Mouse (Mus musculus) lung, embryonic 15.5 days (tissue): ENCODE measurements at regions not wholly inside any gene's neighbourhood (a gene's known extent, or its start where the extent isn't known, plus 50 kb on each side); places are given as distances from the start of the nearest gene placed in this dataset.

Experiments used
- ATAC-seq: fragments of 200-750 bp; cut with Nextera tagmentation; 2 replicates; pipeline ENCODE4 v1.8.0; 2017; ENCODE audit warnings: moderate number of reproducible peaks, borderline replicate concordance; ENCODE audit not compliant: low FRiP score, low TSS enrichment; ENCODE audit errors: extremely low read depth
- H3K27ac ChIP-seq: fragments of 300-500 bp; sonication (generic); 2 replicates; pipeline ENCODE4 v1.5.1; 2015; ENCODE audit warnings: moderate library complexity, mild to moderate bottlenecking, inconsistent platforms
- H3K27me3 ChIP-seq: fragments of 300-500 bp; sonication (generic); 2 replicates; pipeline ENCODE4 v1.6.1; 2015; ENCODE audit warnings: inconsistent platforms
- H3K36me3 ChIP-seq: fragments of 300-500 bp; sonication (generic); 2 replicates; pipeline ENCODE4 v1.6.1; 2015; ENCODE audit warnings: inconsistent platforms
- H3K4me1 ChIP-seq: fragments of 300-500 bp; sonication (generic); 2 replicates; pipeline ENCODE4 v1.6.1; 2015; ENCODE audit warnings: inconsistent platforms
- H3K4me2 ChIP-seq: fragments of 300-500 bp; sonication (generic); 2 replicates; pipeline ENCODE4 v1.6.1; 2015; ENCODE audit warnings: inconsistent platforms, mild to moderate bottlenecking, moderate library complexity
- H3K4me3 ChIP-seq: fragments of 300-500 bp; sonication (generic); 2 replicates; pipeline ENCODE4 v1.5.1; 2015; ENCODE audit warnings: mild to moderate bottlenecking, inconsistent platforms
- H3K9ac ChIP-seq: fragments of 300-500 bp; sonication (generic); 2 replicates; pipeline ENCODE4 v1.6.1; 2015; ENCODE audit warnings: inconsistent platforms
- H3K9me3 ChIP-seq: fragments of 300-500 bp; sonication (generic); 2 replicates; pipeline ENCODE4 v1.6.1; 2016; ENCODE audit warnings: inconsistent platforms
- WGBS: fragments of 180-500 bp; shearing (Covaris S2); methylation state at CpG from one replicate; pipeline ENCODE4 v1.1.7; 2015; 5-methylcytosine and 5-hydroxymethylcytosine counted together

- no peak overlapping the region for H3K9ac ChIP-seq
- no peak overlapping the region for H3K4me2 ChIP-seq
- no peak overlapping the region for H3K27ac ChIP-seq
- peaks cover 9% of the 10 kb centered on the region; the same call in 1 of the 2 replicates for H3K4me1 ChIP-seq
- H3K27me3 ChIP-seq, result peaks cover 6% of the 10 kb centered on the region; the same call in 1 of the 2 replicates
- no peaks in the 10 kb centered on the region for H3K36me3 ChIP-seq
- ATAC-seq, result no peak
- H3K9me3 ChIP-seq, result no peaks in the 10 kb centered on the region
- WGBS, result 32% methylated on average over 4 of the region's 4 CpGs
- no peak overlapping the region for H3K4me3 ChIP-seq
Observed at GRCm38 (mm10) chr10:120638316-120638715, 162.0 kb upstream of the Hmga2 start.

- no peak overlapping the region for H3K9ac ChIP-seq
- ATAC-seq, result no peak
- no peak overlapping the region for H3K27ac ChIP-seq
- WGBS, result 48% methylated on average over 21 of the region's 21 CpGs
- H3K4me3 ChIP-seq, result no peak overlapping the region
- no peaks in the 10 kb centered on the region for H3K36me3 ChIP-seq
- no peak overlapping the region for H3K4me2 ChIP-seq
- no peaks in the 10 kb centered on the region for H3K27me3 ChIP-seq
- no peaks in the 10 kb centered on the region for H3K9me3 ChIP-seq
- H3K4me1 ChIP-seq, result peaks cover 9% of the 10 kb centered on the region; the same call in 1 of the 2 replicates
Observed at GRCm38 (mm10) chr10:120635818-120636543, 159.7 kb upstream of the Hmga2 start.

- WGBS, result 63% methylated on average over 5 of the region's 5 CpGs
- H3K27ac ChIP-seq, result no peak overlapping the region
- peaks cover 9% of the 10 kb centered on the region; the same call in 1 of the 2 replicates for H3K4me1 ChIP-seq
- H3K4me3 ChIP-seq, result no peak overlapping the region
- no peak overlapping the region for H3K9ac ChIP-seq
- no peak for ATAC-seq
- no peak overlapping the region for H3K4me2 ChIP-seq
- no peaks in the 10 kb centered on the region for H3K9me3 ChIP-seq
- H3K27me3 ChIP-seq, result no peaks in the 10 kb centered on the region
- no peaks in the 10 kb centered on the region for H3K36me3 ChIP-seq
Observed at GRCm38 (mm10) chr10:120635194-120635593, 158.9 kb upstream of the Hmga2 start.

DNA sequence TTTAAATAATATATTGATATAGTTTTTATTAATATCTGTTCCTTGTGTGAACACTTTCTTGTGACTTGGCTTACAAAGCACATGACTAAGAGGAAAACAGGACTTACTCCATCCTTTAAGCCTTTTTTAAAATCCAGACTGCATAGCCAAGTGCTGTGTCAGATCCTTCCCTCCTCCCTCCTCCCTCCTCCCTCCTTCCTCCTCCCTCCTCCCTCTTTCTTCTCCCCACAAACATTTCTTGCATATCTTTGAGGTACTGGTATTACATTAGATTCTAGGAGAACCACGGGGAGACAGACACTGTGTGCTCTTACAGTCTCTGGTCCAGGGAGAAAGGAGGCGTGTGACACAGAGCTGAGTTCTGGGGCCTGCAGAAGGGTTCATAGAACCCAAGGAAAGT is 155.8 kb upstream of the Hmga2 start:
- 49% methylated on average over 2 of the region's 2 CpGs for WGBS
- no peak overlapping the region for H3K4me3 ChIP-seq

DNA sequence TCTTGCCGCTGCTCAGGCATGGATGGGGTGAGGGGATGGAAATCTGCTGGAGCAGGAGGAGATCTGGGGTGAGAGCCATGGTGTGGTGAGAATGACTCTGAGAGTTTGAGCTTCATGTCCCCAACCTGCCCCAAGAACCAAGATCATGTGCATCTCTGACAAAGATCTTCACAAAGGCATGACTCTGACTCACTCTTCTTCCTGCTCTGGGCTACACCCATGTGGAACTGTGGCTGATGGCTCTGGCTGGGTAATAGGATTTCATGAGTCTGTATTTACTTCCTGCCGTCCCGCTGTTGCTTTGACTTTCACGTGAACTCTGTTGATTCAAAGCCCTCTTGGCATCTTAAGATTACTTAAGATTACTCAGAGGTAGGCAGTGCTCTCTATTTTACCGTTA is 151.8 kb upstream of the Hmga2 start:
- 54% methylated on average over 5 of the region's 5 CpGs for WGBS
- Histone ChIP-seq H3K4me1 (no peaks in the 10 kb centered on the region), H3K27ac (no peak overlapping the region), H3K9me3 (no peaks in the 10 kb centered on the region), H3K4me3 (no peak overlapping the region), H3K27me3 (no peaks in the 10 kb centered on the region), H3K9ac (no peak overlapping the region), H3K36me3 (no peaks in the 10 kb centered on the region), H3K4me2 (no peak overlapping the region)
- no peak for ATAC-seq

More for the DNA sequence above, 155.8 kb upstream of the Hmga2 start:
- no peak overlapping the region for H3K4me2 ChIP-seq
- no peak overlapping the region for H3K9ac ChIP-seq
- H3K27me3 ChIP-seq, result no peaks in the 10 kb centered on the region
- H3K4me1 ChIP-seq, result peaks cover 9% of the 10 kb centered on the region; the same call in 1 of the 2 replicates
- H3K9me3 ChIP-seq, result no peaks in the 10 kb centered on the region
- H3K36me3 ChIP-seq, result no peaks in the 10 kb centered on the region
- H3K27ac ChIP-seq, result no peak overlapping the region
- ATAC-seq, result no peak

GRCm38 (mm10) chr10:120625474-120625873 is 149.2 kb upstream of the Hmga2 start:
- Histone ChIP-seq H3K4me1 (no peaks in the 10 kb centered on the region), H3K27ac (no peak overlapping the region), H3K9me3 (no peaks in the 10 kb centered on the region), H3K4me2 (no peak overlapping the region), H3K4me3 (no peak overlapping the region), H3K36me3 (no peaks in the 10 kb centered on the region), H3K27me3 (no peaks in the 10 kb centered on the region), H3K9ac (no peak overlapping the region)
- ATAC-seq, result no peak
- 73% methylated on average over 5 of the region's 5 CpGs for WGBS

GRCm38 (mm10) chr10:120624203-120624942 is 148.1 kb upstream of the Hmga2 start:
- Histone ChIP-seq H3K4me2 (no peak overlapping the region), H3K36me3 (no peaks in the 10 kb centered on the region), H3K9ac (no peak overlapping the region), H3K4me3 (no peak overlapping the region), H3K9me3 (no peaks in the 10 kb centered on the region), H3K27ac (no peak overlapping the region), H3K27me3 (no peaks in the 10 kb centered on the region), H3K4me1 (no peaks in the 10 kb centered on the region)
- no peak for ATAC-seq
- 54% methylated on average over 10 of the region's 10 CpGs for WGBS

- Histone ChIP-seq H3K4me2 (no peak overlapping the region), H3K4me3 (no peak overlapping the region), H3K36me3 (no peaks in the 10 kb centered on the region), H3K4me1 (no peaks in the 10 kb centered on the region), H3K9ac (no peak overlapping the region), H3K9me3 (no peaks in the 10 kb centered on the region), H3K27me3 (no peaks in the 10 kb centered on the region), H3K27ac (no peak overlapping the region)
- 54% methylated on average over 5 of the region's 5 CpGs for WGBS
- ATAC-seq, result no peak
Observed at GRCm38 (mm10) chr10:120616406-120617015, 140.2 kb upstream of the Hmga2 start.

- no peaks in the 10 kb centered on the region for H3K27me3 ChIP-seq
- H3K36me3 ChIP-seq, result no peaks in the 10 kb centered on the region
- no peaks in the 10 kb centered on the region for H3K9me3 ChIP-seq
- H3K4me3 ChIP-seq, result no peak overlapping the region
- H3K27ac ChIP-seq, result no peak overlapping the region
- WGBS, result 55% methylated on average over 8 of the region's 8 CpGs
- no peak overlapping the region for H3K9ac ChIP-seq
- no peak for ATAC-seq
- no peaks in the 10 kb centered on the region; the same call in 1 of the 2 replicates for H3K4me1 ChIP-seq
- H3K4me2 ChIP-seq, result no peak overlapping the region
Observed at GRCm38 (mm10) chr10:120612351-120612750, 136.1 kb upstream of the Hmga2 start.

- WGBS, result 63% methylated on average over 10 of the region's 10 CpGs
- Histone ChIP-seq H3K9me3 (no peaks in the 10 kb centered on the region), H3K27ac (no peak overlapping the region), H3K4me1 (no peaks in the 10 kb centered on the region; the same call in 1 of the 2 replicates), H3K27me3 (no peaks in the 10 kb centered on the region; the same call in 1 of the 2 replicates), H3K9ac (no peak overlapping the region), H3K4me2 (no peak overlapping the region), H3K36me3 (no peaks in the 10 kb centered on the region), H3K4me3 (no peak overlapping the region)
- no peak for ATAC-seq
Observed at GRCm38 (mm10) chr10:120610076-120610475, 133.8 kb upstream of the Hmga2 start.

DNA sequence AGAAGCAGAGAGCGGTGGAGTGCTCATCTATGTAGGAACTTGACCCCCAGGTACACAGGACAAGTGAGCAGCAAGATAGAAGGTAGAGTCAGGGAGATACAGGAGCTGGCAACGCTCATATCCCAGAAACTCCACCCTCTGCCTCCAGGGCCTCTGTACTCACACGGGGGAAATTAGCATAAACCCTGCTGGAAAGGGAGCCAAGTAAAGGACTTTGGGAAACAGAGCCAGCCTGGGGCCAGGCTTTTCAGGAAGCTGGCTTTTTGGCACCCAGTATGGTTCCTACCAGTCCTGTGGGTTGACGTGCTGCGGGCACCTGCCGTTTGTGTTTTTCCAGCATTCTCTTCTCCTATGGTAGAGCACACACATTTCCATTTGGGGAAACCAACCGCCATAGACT is 128.2 kb upstream of the Hmga2 start:
- ATAC-seq, result no peak
- WGBS, result 66% methylated on average over 7 of the region's 7 CpGs
- Histone ChIP-seq H3K4me2 (no peak overlapping the region), H3K27ac (no peak overlapping the region), H3K4me3 (no peak overlapping the region), H3K27me3 (no peaks in the 10 kb centered on the region; the same call in 1 of the 2 replicates), H3K9me3 (no peaks in the 10 kb centered on the region), H3K9ac (no peak overlapping the region), H3K36me3 (no peaks in the 10 kb centered on the region), H3K4me1 (no peaks in the 10 kb centered on the region)

GRCm38 (mm10) chr10:120603167-120603566 is 126.9 kb upstream of the Hmga2 start:
- no peak for ATAC-seq
- 83% methylated on average over 4 of the region's 4 CpGs for WGBS
- no peaks in the 10 kb centered on the region; the same call in 1 of the 2 replicates for H3K27me3 ChIP-seq
- H3K9ac ChIP-seq, result no peak overlapping the region
- H3K4me3 ChIP-seq, result no peak overlapping the region
- H3K4me1 ChIP-seq, result no peaks in the 10 kb centered on the region
- no peak overlapping the region for H3K4me2 ChIP-seq
- H3K36me3 ChIP-seq, result no peaks in the 10 kb centered on the region
- no peaks in the 10 kb centered on the region for H3K9me3 ChIP-seq
- no peak overlapping the region for H3K27ac ChIP-seq
